Mouse (Mus musculus) stomach, embryonic 14.5 days (tissue): ENCODE data around the gene Gm2a. TPM values are rescaled to one million over a fixed set of nuclear protein-coding genes. Genes with fewer than 3 reads are reported as not detected.

Experiments used
- ATAC-seq: fragments of 200-750 bp; cut with Nextera tagmentation; 2 replicates; pipeline ENCODE4 v1.8.0; 2017; ENCODE audit warnings: low read depth, moderate TSS enrichment; ENCODE audit not compliant: insufficient number of reproducible peaks, insufficient read depth, low FRiP score
- H3K27ac ChIP-seq: fragments of 300-500 bp; sonication (generic); 2 replicates; pipeline ENCODE4 v1.5.1; 2014; ENCODE audit warnings: mild to moderate bottlenecking, low read length, moderate library complexity, mixed read lengths
- H3K27me3 ChIP-seq: fragments of 300-500 bp; sonication (generic); 2 replicates; pipeline ENCODE4 v1.6.1; 2014; ENCODE audit warnings: low read length, control low read depth, mixed read lengths; ENCODE audit not compliant: control insufficient read depth, insufficient read depth
- H3K36me3 ChIP-seq: fragments of 300-500 bp; sonication (generic); 2 replicates; pipeline ENCODE4 v1.6.1; 2014; ENCODE audit warnings: mild to moderate bottlenecking, control low read depth, low read length, moderate library complexity, mixed read lengths; ENCODE audit not compliant: control insufficient read depth, insufficient read depth
- H3K4me1 ChIP-seq: fragments of 300-500 bp; sonication (generic); 2 replicates; pipeline ENCODE4 v1.6.1; 2014; ENCODE audit warnings: low read length, control low read depth, mixed read lengths; ENCODE audit not compliant: control insufficient read depth, insufficient read depth
- H3K4me2 ChIP-seq: fragments of 300-500 bp; sonication (generic); replicated peaks from 2 replicates; pipeline ENCODE4 v1.6.1; 2014; ENCODE audit warnings: low read depth, low read length, control low read depth
- H3K4me3 ChIP-seq: fragments of 300-500 bp; sonication (generic); 2 replicates; pipeline ENCODE4 v1.5.1; 2014; ENCODE audit warnings: low read depth, low read length, control low read depth
- H3K9ac ChIP-seq: fragments of 300-500 bp; sonication (generic); replicated peaks from 2 replicates; pipeline ENCODE4 v1.6.1; 2014; ENCODE audit warnings: low read depth, mild to moderate bottlenecking, control low read depth, low read length, moderate library complexity, mixed read lengths
- H3K9me3 ChIP-seq: fragments of 300-500 bp; sonication (generic); 2 replicates; pipeline ENCODE4 v1.6.1; 2016; ENCODE audit warnings: low read depth, low read length, control low read depth; ENCODE audit not compliant: control insufficient read depth
- WGBS: fragments of 180-500 bp; shearing (Covaris S2); extraction: QIAGEN DNeasy Blood & Tissue Kit; methylation state at CpG from one replicate; pipeline ENCODE4 v1.1.7; 2014; 5-methylcytosine and 5-hydroxymethylcytosine counted together
- polyA plus RNA-seq: library from polyadenylated mRNA; unstranded; fragments of >200 nt; fragmentation: Nextera tagmentation; extraction: Ambion mirVana; gene quantifications from 2 replicates; pipeline ENCODE4 v1.2.1, GENCODE M21; 2014

Gm2a gene
- polyA plus RNA-seq = 23.3 and 25.2 TPM in 2 replicates

- ATAC-seq = peak; percentile 97
These were observed at the start of gene Gm2a for GRCm38 (mm10) chr11:55097463-55098188. Gm2a (plus strand) TSS chr11:55098115.

GRCm38 (mm10) chr11:55050837-55051510, 46.9 kb upstream of the Gm2a start:
- no peaks in the 10 kb centered on the region for H3K9me3 ChIP-seq
- no peak overlapping the region for H3K9ac ChIP-seq
- ATAC-seq = no peak
- H3K27ac ChIP-seq = no peak overlapping the region
- WGBS = 68% methylated on average over 7 of the region's 7 CpGs
- H3K36me3 ChIP-seq = no peaks in the 10 kb centered on the region
- no peaks in the 10 kb centered on the region for H3K27me3 ChIP-seq
- no peaks in the 10 kb centered on the region for H3K4me1 ChIP-seq
- H3K4me3 ChIP-seq = no peak overlapping the region
- no peak overlapping the region for H3K4me2 ChIP-seq

More at GRCm38 (mm10) chr11:55097463-55098188, at the start of gene Gm2a:
- H3K4me2 ChIP-seq = peak within 1 kb of the TSS; percentile 80
- 2% methylated on average over 45 of the region's 45 CpGs for WGBS
- peak within 1 kb of the TSS; percentile 49 for H3K4me3 ChIP-seq
- H3K4me1 ChIP-seq = peaks cover 4% of the 10 kb centered on the region; the same call in 1 of the 2 replicates
- no peaks in the 10 kb centered on the region for H3K36me3 ChIP-seq
- H3K9ac ChIP-seq = peak within 1 kb of the TSS; percentile 33; the same call in 1 of the 2 replicates
- H3K9me3 ChIP-seq = no peaks in the 10 kb centered on the region
- H3K27me3 ChIP-seq = no peaks in the 10 kb centered on the region
- H3K27ac ChIP-seq = peak within 1 kb of the TSS; percentile 52; the same call in 1 of the 2 replicates

GRCm38 (mm10) chr11:55057511-55057910, 40.4 kb upstream of the Gm2a start:
- Histone ChIP-seq H3K9me3 (no peaks in the 10 kb centered on the region), H3K36me3 (no peaks in the 10 kb centered on the region), H3K27ac (no peak overlapping the region), H3K4me2 (no peak overlapping the region), H3K4me1 (no peaks in the 10 kb centered on the region), H3K4me3 (no peak overlapping the region), H3K9ac (no peak overlapping the region), H3K27me3 (no peaks in the 10 kb centered on the region)
- WGBS = 77% methylated on average over 3 of the region's 3 CpGs
- ATAC-seq = no peak

DNA sequence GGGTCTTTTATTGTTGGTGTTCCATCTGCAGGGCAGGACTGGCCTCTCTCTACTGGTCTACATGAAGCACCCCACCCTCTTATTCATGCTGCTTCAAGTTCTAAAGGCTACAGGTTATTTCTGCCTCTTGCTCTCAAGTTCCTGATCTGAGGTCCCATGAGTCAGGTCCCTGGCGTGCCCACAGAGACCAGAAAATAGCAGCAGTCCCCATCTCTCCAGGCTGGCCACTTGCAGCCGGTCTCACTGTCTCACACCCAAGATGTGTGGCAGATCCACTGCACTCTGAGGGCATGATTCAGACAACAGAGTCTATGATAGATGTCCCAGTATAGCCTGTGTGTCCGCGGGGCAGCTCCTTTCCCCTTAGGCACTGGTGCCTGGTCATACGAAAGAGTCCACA, 37.1 kb upstream of the Gm2a start:
- no peaks in the 10 kb centered on the region for H3K9me3 ChIP-seq
- H3K9ac ChIP-seq = no peak overlapping the region
- H3K4me1 ChIP-seq = no peaks in the 10 kb centered on the region
- WGBS = 90% methylated on average over 5 of the region's 5 CpGs
- no peak for ATAC-seq
- H3K4me2 ChIP-seq = no peak overlapping the region
- no peaks in the 10 kb centered on the region for H3K27me3 ChIP-seq
- no peaks in the 10 kb centered on the region for H3K36me3 ChIP-seq
- H3K27ac ChIP-seq = no peak overlapping the region
- H3K4me3 ChIP-seq = no peak overlapping the region

- Histone ChIP-seq H3K4me3 (no peak overlapping the region), H3K27ac (no peak overlapping the region), H3K9ac (no peak overlapping the region), H3K4me2 (no peak overlapping the region), H3K4me1 (no peaks in the 10 kb centered on the region), H3K36me3 (no peaks in the 10 kb centered on the region), H3K27me3 (no peaks in the 10 kb centered on the region), H3K9me3 (no peaks in the 10 kb centered on the region)
- ATAC-seq = no peak
- WGBS = 25% methylated on average over 5 of the region's 5 CpGs
These were observed 35.1 kb upstream of the Gm2a start for GRCm38 (mm10) chr11:55062856-55063255.

DNA sequence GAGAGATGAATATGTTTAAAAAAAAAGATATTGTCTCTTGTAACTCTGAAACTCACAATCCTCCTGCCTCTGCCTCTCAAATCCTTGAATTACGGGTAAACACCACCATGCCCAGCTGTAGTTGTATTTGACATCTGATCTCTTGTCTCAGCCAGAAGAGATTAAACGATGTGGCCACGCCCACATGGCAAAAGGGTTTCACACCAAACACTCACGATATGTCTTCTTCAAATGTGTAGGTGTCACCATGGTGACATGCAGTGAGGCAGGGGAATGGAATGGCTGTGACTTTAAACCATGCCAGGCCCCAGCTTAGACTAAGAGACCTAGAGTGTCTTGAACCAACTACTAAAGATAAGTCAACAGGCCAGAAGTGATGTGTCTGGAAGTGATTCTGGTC, 31.0 kb upstream of the Gm2a start:
- no peak for ATAC-seq
- Histone ChIP-seq H3K27me3 (no peaks in the 10 kb centered on the region), H3K36me3 (no peaks in the 10 kb centered on the region), H3K4me2 (no peak overlapping the region), H3K9ac (no peak overlapping the region), H3K27ac (no peak overlapping the region), H3K4me1 (no peaks in the 10 kb centered on the region), H3K4me3 (no peak overlapping the region), H3K9me3 (no peaks in the 10 kb centered on the region)
- WGBS = 54% methylated on average over 4 of the region's 4 CpGs

DNA sequence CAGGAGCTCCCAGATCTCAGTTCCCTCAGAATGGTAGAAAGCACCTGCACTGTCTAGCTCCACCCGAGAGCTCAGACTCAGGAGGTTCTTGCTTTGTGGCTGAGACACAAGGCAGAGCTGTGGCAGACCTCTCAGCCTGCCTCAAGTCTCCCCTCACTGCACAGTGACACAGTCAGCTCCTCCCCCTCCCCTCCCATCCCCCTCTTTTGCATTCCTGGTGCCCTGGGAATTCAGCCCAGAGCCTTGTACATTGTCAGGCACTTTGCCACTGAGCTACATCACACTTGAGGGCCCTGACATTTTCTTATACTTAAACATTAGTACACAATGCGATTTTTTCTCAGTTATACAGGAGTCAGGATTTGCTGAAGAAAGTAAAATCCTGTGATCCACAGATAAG, 28.9 kb upstream of the Gm2a start:
- Histone ChIP-seq H3K27ac (no peak overlapping the region), H3K9me3 (no peaks in the 10 kb centered on the region), H3K4me3 (no peak overlapping the region), H3K4me2 (no peak overlapping the region), H3K36me3 (no peaks in the 10 kb centered on the region), H3K9ac (no peak overlapping the region), H3K27me3 (no peaks in the 10 kb centered on the region), H3K4me1 (no peaks in the 10 kb centered on the region)
- ATAC-seq = no peak
- 46% methylated on average over 2 of the region's 2 CpGs for WGBS

- 83% methylated on average over 5 of the region's 5 CpGs for WGBS
- no peaks in the 10 kb centered on the region for H3K4me1 ChIP-seq
- H3K4me2 ChIP-seq = no peak overlapping the region
- no peaks in the 10 kb centered on the region for H3K9me3 ChIP-seq
- no peak for ATAC-seq
- H3K27me3 ChIP-seq = no peaks in the 10 kb centered on the region
- H3K9ac ChIP-seq = no peak overlapping the region
- no peak overlapping the region for H3K27ac ChIP-seq
- H3K36me3 ChIP-seq = no peaks in the 10 kb centered on the region
- no peak overlapping the region for H3K4me3 ChIP-seq
These were observed 26.6 kb upstream of the Gm2a start for GRCm38 (mm10) chr11:55071344-55071743.
